Mouse (Mus musculus) naive thymus-derived CD4-positive, alpha-beta T cell, adult 5 months (primary cell): ENCODE measurements around the gene Nfyc. TPM values are rescaled to one million over a fixed set of nuclear protein-coding genes. Genes with fewer than 3 reads are reported as not detected.

Source experiments
- polyA plus RNA-seq: library from polyadenylated mRNA; unstranded; fragments of 100-300 nt; shearing (Covaris generic); gene quantifications from one replicate; pipeline ENCODE4 v1.2.1, GENCODE M21; 2017

Nfyc gene
- 113 TPM for polyA plus RNA-seq

GRCm38 (mm10) chr4:120831472-120831871 is at the start of gene Nfyc:
TSS of gene Nfyc (minus strand) at chr4:120831572.

GRCm38 (mm10) chr4:120854588-120855319 is 23.4 kb upstream of the Nfyc start, which contains the start of gene Rims3:
TSS of gene Rims3 (plus strand) at chr4:120854816.

GRCm38 (mm10) chr4:120747941-120748866 is 83.2 kb downstream of the Nfyc start, which contains the start of gene Kcnq4:
TSS of gene Kcnq4 (minus strand) at chr4:120748612.

Other genes starting within 250 kb of the Nfyc start
- gene Gm8439, start 242.8 kb downstream of the Nfyc start, polyA plus RNA-seq, result not detected
- 0.56 TPM for gene Cited4, start 165.0 kb downstream of the Nfyc start, polyA plus RNA-seq
- gene Kcnq4, start 83.0 kb downstream of the Nfyc start, polyA plus RNA-seq, result not detected
- 2.0 TPM for gene Rims3, start 23.2 kb upstream of the Nfyc start, polyA plus RNA-seq
- gene Exo5, start 93.4 kb upstream of the Nfyc start, polyA plus RNA-seq, result 11.9 TPM
- gene Zfp69, start 120.1 kb upstream of the Nfyc start, polyA plus RNA-seq, result 4.2 TPM
- gene Smap2, start 185.7 kb upstream of the Nfyc start, polyA plus RNA-seq, result 81.1 TPM
- gene Col9a2, start 207.8 kb upstream of the Nfyc start, polyA plus RNA-seq, result not detected